Mouse (Mus musculus): ENCODE data around the gene Rbp3.

Gene Rbp3

GRCm38 (mm10) chr14:33953761-33954160 lies at the start of gene Rbp3:
TSS of gene Rbp3 (plus strand) at chr14:33954003.
- no peak for DNase-seq (ENCODE audit: low spot score)

DNA sequence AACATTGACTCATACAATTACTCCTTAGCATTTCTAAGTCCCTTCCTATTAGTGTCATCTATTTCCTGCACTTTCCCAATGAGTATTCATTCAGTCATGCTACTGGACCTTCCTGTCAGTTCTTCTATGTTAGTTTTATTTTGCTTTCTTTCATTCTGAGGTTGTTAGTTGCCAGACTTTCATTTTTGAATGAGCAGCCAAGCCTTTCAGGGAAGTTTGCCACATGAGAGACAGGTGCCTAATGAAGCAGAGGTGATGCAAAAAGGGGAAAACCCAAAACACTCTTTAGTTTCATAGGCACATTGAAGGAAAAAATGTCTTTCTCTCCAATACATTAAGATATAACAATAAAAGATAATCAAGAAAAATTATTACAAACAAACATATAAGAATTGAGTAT lies 49.0 kb upstream of the Rbp3 start:
- no peak for DNase-seq (ENCODE audit: low spot score)

DNA sequence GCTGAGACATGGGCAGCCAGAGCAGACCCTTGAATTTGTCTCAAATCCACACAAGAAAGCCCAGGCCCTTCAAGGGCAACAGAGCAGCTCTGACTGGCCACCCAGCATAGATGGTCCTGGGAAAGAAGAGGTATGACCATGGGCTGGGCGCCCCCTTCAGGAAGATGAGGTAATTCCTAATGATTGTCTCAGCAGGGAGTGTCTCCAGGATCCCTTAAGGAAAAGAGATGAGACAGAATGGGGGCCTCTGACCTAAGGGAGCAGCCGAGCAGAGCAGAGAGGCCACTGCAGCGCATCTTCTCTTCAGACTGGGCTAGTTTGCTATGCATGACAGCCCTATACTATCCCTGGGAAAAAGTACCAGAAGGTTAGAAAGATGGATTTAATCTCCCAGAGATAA lies 40.1 kb upstream of the Rbp3 start:
- DNase-seq (ENCODE audit: low spot score) = no peak

DNA sequence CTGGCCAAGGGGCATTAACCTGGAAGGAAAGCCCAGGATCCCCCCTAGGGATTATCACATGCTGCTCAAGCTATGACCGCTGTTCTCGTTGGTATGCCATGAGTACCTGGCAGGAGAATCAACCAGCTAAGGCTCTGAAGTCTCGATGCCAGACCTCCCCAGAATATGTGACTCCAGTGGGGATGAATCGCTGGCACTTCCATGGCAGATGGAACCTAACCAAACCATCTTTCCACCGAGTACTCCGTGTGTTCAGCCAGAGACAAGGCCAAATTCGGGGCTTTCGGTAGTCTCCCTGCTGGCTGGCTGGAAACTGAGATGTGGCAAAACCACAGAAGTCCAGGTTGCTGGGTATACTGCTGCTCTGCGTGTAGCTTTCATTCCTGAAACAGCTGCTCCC lies 39.6 kb upstream of the Rbp3 start:
- no peak for DNase-seq (ENCODE audit: low spot score)

DNA sequence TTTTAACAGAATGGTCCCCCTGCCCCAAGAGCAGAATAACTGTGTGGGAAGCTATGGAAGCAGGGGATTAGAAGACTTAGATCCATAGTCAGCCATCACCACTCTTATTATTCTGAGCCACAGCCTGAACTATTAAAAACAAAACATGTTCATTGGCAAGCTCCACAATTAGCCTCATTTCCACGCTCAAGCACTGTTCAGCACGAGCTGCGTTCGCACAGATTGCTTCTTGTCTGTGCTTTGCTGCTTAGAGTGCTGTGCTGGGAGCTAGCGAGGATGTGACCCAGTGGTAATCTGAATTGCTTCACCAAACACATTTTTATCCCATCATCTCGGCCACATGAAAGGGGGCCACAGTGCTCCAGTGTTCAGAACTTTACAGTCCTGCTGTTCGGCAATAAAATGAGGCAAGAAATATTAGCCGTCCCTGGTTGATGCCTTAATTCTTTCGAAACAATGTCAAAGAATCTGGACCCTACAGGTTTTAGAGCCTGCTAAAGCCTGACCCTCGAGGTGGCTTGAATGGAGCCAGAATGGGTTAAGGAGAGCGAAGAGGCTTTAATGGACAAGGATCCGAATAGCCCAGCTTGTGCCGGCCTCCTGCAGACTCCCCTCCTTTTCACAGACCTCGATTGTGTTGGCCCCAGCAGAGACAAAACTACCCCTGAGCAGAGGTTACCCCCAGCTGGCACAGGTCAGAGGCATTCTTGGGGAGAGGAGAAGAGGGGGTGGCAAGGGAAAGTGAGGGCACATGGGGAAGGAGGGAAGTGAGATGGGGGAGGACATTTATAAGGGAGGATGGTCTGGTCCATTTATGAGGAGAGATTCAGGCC lies 32.9 kb upstream of the Rbp3 start:
- DNase-seq (ENCODE audit: low spot score) = no peak

- no peak for DNase-seq (ENCODE audit: low spot score)
Observed at GRCm38 (mm10) chr14:33922771-33923167, 31.0 kb upstream of the Rbp3 start.

GRCm38 (mm10) chr14:33923168-33924070 lies 30.4 kb upstream of the Rbp3 start, which contains the start of gene Gdf10:
TSS of gene Gdf10 (plus strand) at chr14:33923587.
- peak; percentile 24 for DNase-seq (ENCODE audit: low spot score)

- no peak for DNase-seq (ENCODE audit: low spot score)
Observed at GRCm38 (mm10) chr14:33931853-33932252, 21.9 kb upstream of the Rbp3 start.

DNA sequence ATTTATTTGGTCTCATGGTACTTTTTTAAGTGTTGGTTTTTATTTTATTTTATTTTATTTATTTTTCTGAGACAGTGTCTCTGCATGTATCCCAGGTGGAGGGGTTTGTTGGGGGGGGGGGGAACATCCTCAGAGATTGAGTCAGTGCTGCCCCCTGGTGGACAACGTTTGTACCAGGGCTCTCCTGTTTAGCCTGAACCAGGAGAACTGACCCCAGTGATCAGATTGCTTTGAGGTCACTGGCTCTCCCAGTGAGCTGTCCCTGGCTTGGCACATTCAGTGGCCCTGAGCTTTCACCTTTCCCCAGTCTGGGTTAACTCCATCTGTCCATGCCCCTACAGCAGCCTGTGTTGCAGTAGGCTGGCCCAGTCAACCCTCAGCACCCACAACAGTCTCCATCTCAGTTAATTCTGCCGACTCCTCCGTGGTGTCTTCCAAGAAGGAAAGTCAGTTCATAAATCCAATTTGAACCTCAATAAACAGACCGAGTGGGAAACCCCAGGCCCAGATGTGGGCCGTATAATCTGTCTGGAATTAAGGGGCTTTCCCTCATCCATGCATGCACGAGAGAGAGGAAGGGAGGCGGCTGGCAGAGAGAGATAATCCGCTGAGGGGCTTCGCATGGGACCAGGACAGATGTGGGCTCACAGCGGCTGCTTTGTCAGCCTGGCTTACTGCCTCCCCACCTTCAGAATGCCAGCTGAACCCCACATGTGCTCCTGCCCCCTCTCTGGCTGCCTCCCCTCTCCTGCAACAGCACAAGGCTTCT lies 20.7 kb upstream of the Rbp3 start:
- no peak for DNase-seq (ENCODE audit: low spot score)

- no peak for DNase-seq (ENCODE audit: low spot score)
Observed at GRCm38 (mm10) chr14:33933778-33934317, 20.0 kb upstream of the Rbp3 start.

DNA sequence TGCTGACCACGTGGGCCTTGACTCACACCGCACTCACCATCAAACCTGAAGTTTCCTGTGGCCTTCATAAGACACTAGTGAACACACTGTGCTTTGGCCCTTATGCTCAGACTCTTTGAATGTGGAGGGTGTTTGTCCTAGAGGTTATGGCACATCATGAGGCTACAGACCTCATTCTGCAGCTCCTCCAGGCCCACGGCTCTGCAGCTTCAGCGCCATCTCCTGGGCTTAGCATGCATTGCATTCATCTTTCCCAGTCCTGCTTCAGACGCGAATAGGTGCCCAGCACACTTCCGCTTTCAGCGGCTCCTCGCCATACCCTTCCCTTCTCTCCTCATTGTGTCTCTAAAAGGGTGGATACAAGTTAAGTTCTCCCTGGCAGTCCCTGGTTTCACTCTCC lies 14.7 kb upstream of the Rbp3 start:
- no peak for DNase-seq (ENCODE audit: low spot score)

- no peak for DNase-seq (ENCODE audit: low spot score)
Observed at GRCm38 (mm10) chr14:33940739-33941138, 13.1 kb upstream of the Rbp3 start, which contains the start of gene Gdf2. TSS of gene Gdf2 (plus strand) at chr14:33941039.

- peak; percentile 58 for DNase-seq (ENCODE audit: low spot score)
Observed at GRCm38 (mm10) chr14:33942222-33942621, 11.6 kb upstream of the Rbp3 start.

- DNase-seq (ENCODE audit: low spot score) = no peak
Observed at GRCm38 (mm10) chr14:33946125-33946524, 7.7 kb upstream of the Rbp3 start.

DNA sequence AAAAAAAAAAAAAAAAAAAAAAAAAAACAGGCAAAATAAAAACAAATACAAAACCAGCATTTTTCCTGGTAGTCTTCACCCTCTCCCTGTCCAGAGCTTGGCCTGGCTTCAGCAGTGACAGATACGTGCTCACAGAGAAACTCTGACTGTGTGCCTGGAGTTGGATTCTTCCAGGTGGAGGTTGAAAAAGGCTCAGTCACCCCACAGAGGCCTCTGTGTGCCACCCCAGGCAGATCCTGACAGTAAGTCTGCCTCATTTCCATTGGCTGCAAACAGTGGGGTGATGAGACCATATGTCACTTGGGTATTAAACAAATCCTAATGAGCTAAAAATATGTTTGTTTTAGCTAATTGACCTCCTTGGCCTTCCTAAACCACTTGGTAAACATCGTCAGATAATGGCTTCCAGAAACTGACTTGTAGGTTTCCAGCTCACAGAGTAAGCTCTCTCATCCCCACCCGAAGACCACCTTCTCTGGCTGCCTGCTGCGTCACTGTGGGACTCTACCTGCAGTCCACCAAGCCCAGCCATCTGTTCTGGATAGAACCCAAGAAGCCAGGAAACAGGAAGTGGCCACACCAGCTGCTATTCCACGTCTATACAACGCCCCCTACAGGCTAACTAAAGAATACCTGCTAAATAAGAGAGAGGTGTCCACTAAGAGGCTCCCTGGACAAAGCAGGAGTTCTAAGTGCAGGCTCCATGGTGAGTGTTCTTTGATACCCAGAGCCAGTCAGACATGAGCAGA lies 1.4 kb upstream of the Rbp3 start:
- DNase-seq (ENCODE audit: low spot score) = no peak

DNA sequence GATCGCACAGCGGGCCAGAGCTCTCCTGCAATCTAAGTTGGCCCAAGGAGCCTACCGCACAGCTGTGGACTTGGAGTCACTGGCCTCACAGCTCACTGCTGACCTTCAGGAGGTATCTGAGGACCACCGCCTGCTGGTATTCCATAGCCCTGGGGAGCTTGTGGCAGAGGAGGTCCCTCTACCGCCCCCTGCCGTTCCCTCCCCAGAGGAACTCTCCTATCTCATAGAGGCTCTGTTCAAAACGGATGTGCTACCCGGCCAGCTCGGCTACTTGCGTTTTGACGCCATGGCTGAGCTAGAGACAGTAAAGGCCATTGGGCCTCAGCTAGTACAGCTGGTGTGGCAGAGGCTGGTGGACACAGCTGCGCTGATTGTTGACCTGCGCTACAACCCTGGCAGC lies 2.3 kb downstream of the Rbp3 start:
- no peak for DNase-seq (ENCODE audit: low spot score)

DNA sequence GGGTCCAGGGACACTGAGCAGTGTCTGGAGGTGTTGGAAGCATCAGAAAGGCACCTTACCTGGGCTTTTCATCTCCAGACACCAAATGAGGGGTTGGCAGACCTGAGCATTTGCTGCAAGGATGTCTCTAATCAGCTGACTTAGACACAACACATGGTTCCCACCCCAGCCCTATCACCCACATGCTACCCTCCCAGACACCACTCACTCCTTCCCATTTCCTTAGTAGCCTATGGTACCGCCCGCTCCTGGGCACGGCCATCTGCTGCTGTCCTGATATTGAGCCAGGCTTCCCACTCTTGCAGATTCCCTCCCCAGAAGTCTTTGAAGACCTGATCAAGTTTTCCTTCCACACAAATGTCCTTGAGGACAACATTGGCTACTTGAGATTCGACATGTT lies 4.4 kb downstream of the Rbp3 start:
- no peak for DNase-seq (ENCODE audit: low spot score)

DNA sequence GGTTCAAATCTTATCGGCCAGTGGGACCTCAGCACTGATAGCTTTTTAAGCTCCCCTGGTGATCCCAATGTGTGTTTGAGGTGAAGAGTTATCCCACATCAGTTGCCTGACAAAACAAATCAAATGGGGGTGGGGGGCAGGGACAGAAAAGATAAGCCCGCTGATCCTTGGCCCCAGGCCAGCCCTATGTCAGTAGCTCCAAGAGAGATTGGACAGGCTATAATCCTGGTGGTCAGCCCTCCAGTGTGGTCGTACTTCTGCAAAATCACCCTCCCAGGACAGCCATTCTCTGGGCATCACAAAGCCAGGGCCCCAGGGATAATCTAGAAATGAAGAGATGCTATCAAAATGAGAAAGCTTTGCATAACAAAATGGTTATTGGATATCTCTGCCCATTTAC lies 5.0 kb downstream of the Rbp3 start:
- no peak for DNase-seq (ENCODE audit: low spot score)

GRCm38 (mm10) chr14:33959341-33959740 lies 5.5 kb downstream of the Rbp3 start:
- DNase-seq (ENCODE audit: low spot score) = no peak

DNA sequence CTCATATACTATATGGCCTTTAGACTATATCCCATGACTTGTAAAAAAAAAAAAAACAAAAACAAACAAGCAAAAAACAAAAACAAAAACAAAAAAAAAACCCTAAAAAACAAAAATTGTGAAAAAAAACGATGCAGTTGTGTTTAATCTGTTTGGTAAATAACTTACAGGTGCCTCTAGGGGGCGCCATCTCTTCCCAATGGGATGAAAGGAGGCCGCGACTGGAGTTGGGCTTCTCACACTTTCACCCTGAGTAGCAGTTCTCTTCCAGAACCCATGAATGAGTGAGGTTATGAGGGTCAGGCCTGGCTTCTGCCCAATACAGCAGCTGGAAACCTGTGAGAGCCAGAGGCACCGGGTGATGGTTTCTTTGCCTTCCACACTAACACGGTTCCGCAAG lies 11.9 kb downstream of the Rbp3 start:
- DNase-seq (ENCODE audit: low spot score) = no peak

DNA sequence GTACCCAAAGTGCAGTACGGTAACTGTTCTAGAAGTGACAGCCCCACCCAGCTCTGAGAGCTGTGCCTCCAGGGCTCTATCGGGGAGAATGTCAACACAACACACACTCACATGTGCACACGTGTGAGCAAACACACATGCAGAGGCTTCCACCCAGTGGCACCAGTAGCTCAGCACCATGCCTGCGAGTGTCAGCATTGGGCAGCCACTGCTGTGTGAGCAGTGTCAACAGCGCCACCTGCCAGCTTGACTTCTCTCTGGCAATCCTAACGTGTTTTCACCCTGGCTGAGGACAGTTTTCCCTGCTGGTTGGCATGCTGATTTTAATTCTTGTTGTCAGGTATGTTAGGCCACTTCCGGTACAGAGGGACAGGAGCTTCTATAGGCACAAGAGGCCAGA lies 18.9 kb downstream of the Rbp3 start:
- DNase-seq (ENCODE audit: low spot score) = no peak

Measured in ovary, adult 18-20 months (tissue).